Mouse (Mus musculus) hindbrain, embryonic 10.5 days (tissue): Measurements from ENCODE around the gene Kbtbd7. TPM values are rescaled to one million over a fixed set of nuclear protein-coding genes. Genes with fewer than 3 reads are reported as not detected.

Source experiments
- DNase-seq: peaks from one replicate; pipeline ENCODE4 v3.0.0-alpha.2; 2017; ENCODE audit warnings: low spot score
- H3K27ac ChIP-seq: fragments of 300-500 bp; sonication (generic); 2 replicates; pipeline ENCODE4 v1.5.1; 2016; ENCODE audit warnings: mild to moderate bottlenecking, moderate library complexity
- H3K27me3 ChIP-seq: fragments of 300-500 bp; sonication (generic); 2 replicates; pipeline ENCODE4 v1.6.1; 2016; ENCODE audit warnings: mild to moderate bottlenecking; ENCODE audit not compliant: poor library complexity, insufficient read depth, severe bottlenecking
- H3K36me3 ChIP-seq: fragments of 300-500 bp; sonication (generic); 2 replicates; pipeline ENCODE4 v1.6.1; 2016; ENCODE audit warnings: mild to moderate bottlenecking, moderate library complexity
- H3K4me1 ChIP-seq: fragments of 300-500 bp; sonication (generic); replicated peaks from 2 replicates; pipeline ENCODE4 v1.6.1; 2016; ENCODE audit warnings: mild to moderate bottlenecking
- H3K4me3 ChIP-seq: fragments of 300-500 bp; sonication (generic); 2 replicates; pipeline ENCODE4 v1.5.1; 2016; ENCODE audit warnings: mild to moderate bottlenecking, moderate library complexity
- H3K9me3 ChIP-seq: fragments of 300-500 bp; sonication (generic); 2 replicates; pipeline ENCODE4 v1.6.1; 2016; ENCODE audit warnings: mild to moderate bottlenecking, moderate library complexity
- WGBS: fragments of 180-500 bp; shearing (Covaris S2); methylation state at CpG from one replicate; pipeline ENCODE4 v1.1.7; 2016; 5-methylcytosine and 5-hydroxymethylcytosine counted together
- polyA plus RNA-seq: library from polyadenylated mRNA; unstranded; fragments of >200 nt; fragmentation: Nextera tagmentation; extraction: Ambion mirVana; gene quantifications from 2 replicates; pipeline ENCODE4 v1.2.1, GENCODE M21; 2016

Gene Kbtbd7
- 11.0 and 11.1 TPM in 2 replicates for polyA plus RNA-seq

DNA sequence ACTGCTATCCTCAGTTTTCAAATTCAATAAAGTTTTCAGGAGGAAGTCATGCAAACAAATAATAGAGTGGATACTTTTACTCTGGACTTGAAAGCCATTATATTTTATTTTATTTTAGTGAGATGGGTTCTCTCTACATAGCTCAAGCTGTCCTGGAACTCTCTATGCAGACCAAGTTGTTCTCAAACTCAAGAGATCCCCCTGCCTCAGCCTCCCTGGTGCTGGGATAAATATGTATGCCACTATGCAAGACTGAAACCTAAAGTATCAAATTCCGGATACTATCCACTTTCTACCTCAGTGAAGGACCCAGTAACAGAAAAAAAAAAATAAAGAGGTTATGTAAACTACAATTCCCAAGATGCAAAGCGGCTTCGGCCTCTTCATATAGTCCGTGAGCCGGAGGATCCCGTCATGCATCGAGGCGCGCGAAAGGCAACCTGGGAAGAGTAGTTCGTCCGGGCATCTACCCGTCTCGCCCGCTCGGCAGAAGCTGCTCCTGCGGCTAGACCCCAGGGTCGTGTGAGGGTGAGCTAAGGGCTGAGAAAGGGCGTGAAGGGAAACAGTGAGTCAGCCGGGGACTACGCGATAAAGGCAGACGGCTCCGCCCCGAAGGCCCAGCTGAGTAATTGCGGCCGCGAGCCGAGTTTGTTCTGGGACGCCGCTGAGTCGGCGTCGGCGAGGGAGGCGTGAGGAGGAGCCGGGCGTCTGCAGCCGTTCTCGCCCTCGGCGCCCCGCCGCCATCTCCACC, at the start of gene Kbtbd7:
Gene Kbtbd7 (plus strand): TSS at position 533 of the 751 bp plus-strand sequence.
- under 1% methylated on average over 44 of the region's 44 CpGs for WGBS
- peak within 1 kb of the TSS; percentile 60 for H3K4me3 ChIP-seq

DNA sequence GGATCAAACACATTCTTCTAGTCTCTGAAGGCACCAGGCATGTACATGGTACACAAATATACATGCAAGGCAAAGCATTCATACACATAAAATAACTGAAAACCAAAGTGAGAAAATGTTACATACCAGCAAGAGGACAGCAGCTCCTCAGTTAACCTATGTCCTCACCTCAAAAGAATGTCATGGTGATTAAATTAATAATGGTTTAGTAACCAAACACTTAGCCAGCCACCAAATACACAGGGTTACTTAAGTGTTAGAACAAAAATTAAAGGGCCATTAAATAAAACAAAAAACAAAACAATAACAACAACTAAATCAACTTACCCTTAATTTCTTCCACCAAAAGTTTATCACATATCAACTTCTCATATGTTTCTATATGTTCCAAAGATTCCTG, 49.3 kb upstream of the Kbtbd7 start:
- H3K36me3 ChIP-seq: peaks cover 61% of the 10 kb centered on the region
- H3K27ac ChIP-seq: no peak overlapping the region
- no peak overlapping the region for H3K4me3 ChIP-seq
- DNase-seq: no peak
- no peaks in the 10 kb centered on the region for H3K4me1 ChIP-seq
- H3K27me3 ChIP-seq: no peaks in the 10 kb centered on the region
- H3K9me3 ChIP-seq: no peaks in the 10 kb centered on the region

More for the DNA sequence above, at the start of gene Kbtbd7:
- Histone ChIP-seq H3K27me3 (no peaks in the 10 kb centered on the region), H3K4me1 (no peaks in the 10 kb centered on the region), H3K36me3 (peaks cover 23% of the 10 kb centered on the region), H3K27ac (peak within 1 kb of the TSS; percentile 91), H3K9me3 (peaks cover 15% of the 10 kb centered on the region)
- DNase-seq: peak; percentile 92

DNA sequence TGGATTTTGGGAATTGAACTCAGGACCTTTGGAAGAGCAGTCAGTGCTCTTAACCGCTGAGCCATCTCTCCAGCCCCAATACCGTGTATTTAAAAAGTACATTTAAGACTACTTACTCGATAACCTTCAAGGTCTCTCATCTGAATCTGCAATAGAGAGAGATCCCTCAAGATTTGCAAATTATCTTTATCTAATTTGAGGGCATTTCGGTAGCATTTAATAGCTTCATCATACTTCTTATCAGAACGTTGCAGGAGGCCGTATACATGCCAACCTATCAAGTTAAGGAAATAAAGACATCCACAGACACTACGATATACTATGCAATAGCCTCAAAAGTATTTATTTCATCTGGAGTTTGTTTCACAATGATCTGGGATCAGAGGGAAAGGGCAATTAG, 43.2 kb upstream of the Kbtbd7 start:
- 96% methylated on average over 7 of the region's 7 CpGs for WGBS
- H3K27ac ChIP-seq: no peak overlapping the region
- no peaks in the 10 kb centered on the region for H3K9me3 ChIP-seq
- DNase-seq: no peak
- peaks cover 86% of the 10 kb centered on the region for H3K36me3 ChIP-seq
- H3K4me3 ChIP-seq: no peak overlapping the region
- 0 out of 2 replicates have a peak, but pooled peaks cover 4% of the 10 kb centered on the region for H3K4me1 ChIP-seq
- no peaks in the 10 kb centered on the region for H3K27me3 ChIP-seq

DNA sequence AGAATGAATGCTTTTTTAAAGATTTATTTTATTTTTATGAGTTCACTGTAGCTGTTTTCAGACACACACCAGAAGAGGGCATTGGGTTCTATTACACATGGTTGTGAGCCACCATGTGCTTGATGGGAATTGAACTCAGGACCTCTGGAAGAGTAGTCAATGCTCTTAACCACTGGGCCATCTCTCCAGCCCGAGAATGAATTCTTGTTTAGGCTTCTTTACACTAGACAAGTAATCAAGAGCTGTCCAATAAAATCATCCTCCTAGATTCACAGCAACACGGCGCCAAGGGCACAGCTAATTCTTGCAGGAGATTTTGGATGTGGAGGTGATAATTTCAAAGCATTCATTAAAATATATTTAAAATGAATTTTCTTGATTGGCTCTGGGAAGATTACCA, 38.0 kb upstream of the Kbtbd7 start:
- WGBS: 94% methylated on average over 3 of the region's 3 CpGs
- Histone ChIP-seq H3K4me3 (no peak overlapping the region), H3K9me3 (no peaks in the 10 kb centered on the region), H3K36me3 (peaks cover 43% of the 10 kb centered on the region), H3K4me1 (peaks cover 20% of the 10 kb centered on the region), H3K27me3 (no peaks in the 10 kb centered on the region), H3K27ac (no peak overlapping the region)
- DNase-seq: no peak

DNA sequence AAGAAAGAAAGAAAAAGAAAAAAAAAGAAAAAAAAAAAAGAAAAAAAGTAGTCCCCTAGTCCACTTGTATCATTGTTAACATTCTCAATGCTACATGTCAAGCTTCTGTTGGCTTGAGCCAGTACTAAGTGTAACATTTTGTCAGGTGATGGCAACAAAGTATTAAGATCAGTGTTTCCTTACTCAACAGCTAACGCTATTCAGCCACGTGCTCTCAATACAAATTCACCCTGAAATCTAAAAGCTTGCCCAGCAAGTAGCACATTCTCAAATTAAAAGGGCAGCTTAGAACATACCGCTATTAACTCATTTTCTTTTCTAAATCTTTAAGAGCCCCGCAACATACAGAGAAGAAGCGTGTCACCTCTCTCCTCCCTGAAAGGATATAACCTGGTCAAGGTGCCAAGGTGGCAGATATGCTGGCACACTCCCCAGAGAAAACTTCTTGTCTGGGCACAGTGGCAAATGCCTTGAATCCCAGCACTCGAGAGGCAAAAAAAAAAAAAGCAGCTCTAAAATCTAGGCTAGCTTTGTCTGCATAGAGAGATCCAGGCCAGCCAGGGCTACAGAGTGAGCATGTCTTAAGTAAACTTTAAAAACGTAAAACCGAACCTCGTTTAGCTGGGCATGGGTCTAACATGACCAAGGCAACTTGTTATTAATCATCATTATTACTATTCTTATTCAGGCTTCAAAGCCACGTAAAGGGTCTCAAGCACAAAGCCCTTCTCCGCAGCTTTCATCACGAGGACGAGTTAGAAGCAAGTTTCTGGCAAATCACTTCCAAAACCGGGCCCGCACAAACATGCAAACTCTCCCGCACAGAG, 36.7 kb upstream of the Kbtbd7 start:
- peaks cover 33% of the 10 kb centered on the region for H3K36me3 ChIP-seq
- no peak for DNase-seq
- H3K4me1 ChIP-seq: peaks cover 20% of the 10 kb centered on the region
- peak overlapping the region; percentile 95 for H3K27ac ChIP-seq
- WGBS: 4% methylated on average over 16 of the region's 16 CpGs
- no peaks in the 10 kb centered on the region for H3K9me3 ChIP-seq
- peak overlapping the region; percentile 81 for H3K4me3 ChIP-seq
- H3K27me3 ChIP-seq: no peaks in the 10 kb centered on the region

DNA sequence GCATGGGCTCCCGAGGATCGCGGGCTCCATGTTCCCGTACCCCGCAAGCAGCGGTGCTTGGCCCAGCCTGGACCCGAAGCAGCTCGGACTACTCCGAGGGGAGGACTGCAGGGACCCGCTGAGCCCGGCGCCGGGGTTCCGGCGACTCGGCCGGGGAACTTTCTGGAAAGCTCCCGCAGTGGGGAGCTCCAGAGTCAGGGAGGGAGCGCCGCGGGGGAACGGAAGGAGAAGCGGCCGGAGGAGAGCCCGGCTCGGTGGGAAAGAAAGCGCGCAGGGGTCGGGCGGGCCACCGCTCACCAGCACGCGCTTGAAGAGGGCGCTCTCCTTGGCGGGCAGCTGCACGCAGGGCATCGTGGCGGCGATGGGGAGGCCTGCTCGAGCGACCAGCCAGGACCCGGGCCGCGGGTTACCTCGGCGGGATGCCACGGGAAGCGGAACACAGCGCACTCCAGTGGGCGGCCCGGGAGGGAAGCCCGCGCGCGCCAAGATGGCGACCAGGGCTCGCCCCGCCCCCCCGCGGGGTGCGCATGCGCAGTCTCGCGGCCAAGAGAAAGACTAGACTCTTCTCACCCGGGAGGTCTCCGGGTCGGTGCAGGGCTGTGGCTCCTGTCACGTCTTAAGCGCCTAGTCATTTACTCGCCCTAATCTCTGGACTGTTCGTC, 35.9 kb upstream of the Kbtbd7 start, which contains the start of gene Naa16:
Gene Naa16 (minus strand): TSS at position 514 of the 662 bp plus-strand sequence.
- Histone ChIP-seq H3K9me3 (no peaks in the 10 kb centered on the region), H3K27ac (peak within 1 kb of the TSS; percentile 95), H3K27me3 (no peaks in the 10 kb centered on the region), H3K4me1 (peaks cover 20% of the 10 kb centered on the region), H3K36me3 (peaks cover 26% of the 10 kb centered on the region), H3K4me3 (peak within 1 kb of the TSS; percentile 81)
- under 1% methylated on average over 71 of the region's 71 CpGs for WGBS
- peak; percentile 98 for DNase-seq

DNA sequence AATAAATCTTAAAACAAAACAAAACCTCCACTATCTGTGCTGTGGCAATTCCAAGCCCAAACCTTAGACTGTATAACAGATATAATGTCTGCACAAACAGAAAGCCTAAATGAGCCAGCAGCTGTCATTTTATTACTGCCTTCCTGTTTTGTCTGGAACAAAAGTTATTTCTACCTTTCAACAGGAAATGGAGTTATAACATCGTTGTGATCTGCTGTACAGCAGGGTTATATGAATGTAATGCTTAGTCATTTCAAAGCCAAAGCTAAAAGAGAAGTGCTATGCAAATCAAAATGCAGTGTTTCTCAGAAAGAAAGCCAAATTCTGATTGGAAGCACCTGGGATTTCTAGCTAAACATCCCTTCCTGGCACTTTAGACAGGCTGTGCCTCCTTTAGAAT, 33.0 kb upstream of the Kbtbd7 start:
- Histone ChIP-seq H3K9me3 (no peaks in the 10 kb centered on the region), H3K27me3 (no peaks in the 10 kb centered on the region), H3K4me1 (peaks cover 19% of the 10 kb centered on the region), H3K4me3 (no peak overlapping the region), H3K27ac (no peak overlapping the region), H3K36me3 (no peaks in the 10 kb centered on the region)
- 79% methylated on average over 1 of the region's 1 CpGs for WGBS
- no peak for DNase-seq

DNA sequence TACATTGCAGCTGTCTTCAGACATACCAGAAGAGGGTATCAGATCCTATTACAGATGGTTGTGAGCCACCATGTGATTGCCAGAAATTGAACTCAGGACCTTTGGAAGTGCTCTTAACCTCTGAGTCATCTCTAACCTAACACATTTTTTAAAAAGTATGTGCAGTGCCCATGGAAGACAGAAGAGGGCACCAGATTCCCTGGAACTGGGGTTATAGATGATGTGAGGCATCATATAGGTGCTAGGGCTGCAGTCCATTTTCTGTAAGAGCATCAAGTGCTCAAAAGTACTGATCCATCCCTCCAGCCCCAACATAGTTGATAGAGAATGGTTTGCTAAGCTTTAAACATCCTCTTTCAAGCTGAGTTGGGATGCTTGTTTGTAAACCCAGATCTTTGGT, 31.7 kb upstream of the Kbtbd7 start:
- H3K27me3 ChIP-seq: no peaks in the 10 kb centered on the region

DNA sequence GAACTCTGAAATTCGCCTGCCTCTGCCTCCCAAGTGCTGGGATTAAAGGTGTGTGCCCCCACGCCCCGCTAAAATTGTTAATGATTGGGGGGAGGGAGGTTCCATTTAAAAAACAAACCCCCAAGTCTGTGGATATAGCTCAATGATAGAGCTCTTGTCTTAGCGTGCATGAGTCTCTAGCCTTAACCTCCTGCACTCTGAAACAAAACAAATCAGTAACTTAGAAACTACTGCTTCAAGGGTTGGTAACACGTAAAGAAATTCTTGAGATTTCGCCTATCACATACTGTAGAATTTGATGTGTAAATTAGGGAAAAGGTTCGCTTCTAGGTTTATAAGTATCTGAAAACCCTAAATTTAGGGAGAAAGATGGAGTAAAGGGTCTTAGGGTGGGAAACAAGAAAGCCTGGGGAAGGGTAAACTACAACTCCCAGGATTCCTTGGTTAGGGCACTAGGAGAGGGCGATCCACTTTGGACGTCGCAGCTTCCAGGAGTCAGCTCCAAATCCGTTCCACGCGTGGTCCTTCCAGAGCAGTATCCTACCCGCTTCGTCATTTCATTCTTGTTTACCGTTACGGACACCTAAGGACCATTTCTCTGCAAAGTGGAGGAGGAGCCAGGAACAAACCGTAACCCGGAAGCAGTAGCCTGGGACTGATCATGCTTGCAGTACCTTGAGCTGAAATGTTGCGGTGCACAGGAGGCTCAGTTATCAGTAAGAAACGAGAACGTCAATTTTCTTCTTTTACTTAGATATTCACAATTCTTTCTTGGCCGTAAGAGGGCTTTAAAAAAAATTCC, 28.8 kb upstream of the Kbtbd7 start, which contains the start of gene Mtrf1:
Gene Mtrf1 (plus strand): TSS at position 452 of the 802 bp plus-strand sequence.
- H3K4me1 ChIP-seq: peaks cover 10% of the 10 kb centered on the region
- peak within 1 kb of the TSS; percentile 60 for H3K4me3 ChIP-seq
- H3K36me3 ChIP-seq: peaks cover 13% of the 10 kb centered on the region
- peak within 1 kb of the TSS; percentile 94 for H3K27ac ChIP-seq
- no peaks in the 10 kb centered on the region for H3K9me3 ChIP-seq
- DNase-seq: peak; percentile 71
- WGBS: 21% methylated on average over 23 of the region's 23 CpGs
- no peaks in the 10 kb centered on the region for H3K27me3 ChIP-seq

More for the DNA sequence above, 31.7 kb upstream of the Kbtbd7 start:
- no peak overlapping the region for H3K4me3 ChIP-seq
- peak; percentile 31 for DNase-seq
- no peak overlapping the region for H3K27ac ChIP-seq
- no peaks in the 10 kb centered on the region for H3K9me3 ChIP-seq
- no peaks in the 10 kb centered on the region for H3K36me3 ChIP-seq
- peaks cover 17% of the 10 kb centered on the region for H3K4me1 ChIP-seq

DNA sequence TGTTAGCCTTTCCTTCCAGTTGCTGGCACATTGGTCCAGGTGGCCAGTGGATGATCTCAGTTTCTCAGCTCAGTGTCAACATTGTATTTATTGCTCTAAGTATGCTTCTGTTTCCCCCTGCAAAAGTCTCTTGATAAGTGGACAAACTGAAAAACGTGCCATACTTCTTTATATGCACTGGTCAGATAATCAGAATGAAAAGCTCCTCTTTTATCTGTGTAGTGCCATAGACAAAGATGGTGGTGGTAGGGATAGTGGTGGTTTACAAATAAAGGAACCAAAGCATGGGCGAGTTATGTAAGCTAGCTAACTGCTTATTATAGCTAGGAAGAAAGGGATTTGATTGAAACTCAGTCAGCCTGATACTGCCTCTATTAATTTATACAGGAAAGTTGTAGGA, 18.7 kb upstream of the Kbtbd7 start:
- no peak overlapping the region for H3K27ac ChIP-seq
- no peaks in the 10 kb centered on the region for H3K4me1 ChIP-seq
- H3K36me3 ChIP-seq: peaks cover 38% of the 10 kb centered on the region
- DNase-seq: no peak
- WGBS: 83% methylated on average over 2 of the region's 2 CpGs
- H3K9me3 ChIP-seq: no peaks in the 10 kb centered on the region
- H3K27me3 ChIP-seq: no peaks in the 10 kb centered on the region
- no peak overlapping the region for H3K4me3 ChIP-seq

DNA sequence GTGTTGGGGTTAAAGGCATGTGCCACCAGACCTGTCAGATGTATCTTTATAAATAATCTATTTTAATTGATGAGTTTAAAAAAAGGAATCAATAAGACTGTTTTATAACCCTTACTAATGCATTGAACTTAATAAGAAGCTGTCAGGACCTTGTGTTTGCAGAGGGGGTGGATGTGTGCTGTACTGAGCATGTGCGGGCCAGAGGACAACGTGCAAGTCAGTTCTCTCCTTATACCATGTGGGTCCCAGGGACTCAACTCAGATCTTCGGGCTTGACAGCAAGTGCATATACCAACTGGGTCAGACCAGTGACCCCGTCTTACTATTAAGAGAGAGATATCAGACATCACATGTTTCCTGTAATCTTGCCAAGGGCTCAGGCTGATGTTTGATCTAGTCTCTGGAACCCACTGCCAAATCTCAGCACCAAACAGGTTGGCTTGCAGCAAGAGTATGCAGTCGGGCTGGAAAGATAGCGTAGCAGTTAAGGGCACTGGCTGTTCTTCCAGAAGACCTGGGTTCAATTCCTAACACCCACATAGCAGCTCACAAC, 17.0 kb upstream of the Kbtbd7 start:
- no peaks in the 10 kb centered on the region for H3K4me1 ChIP-seq
- no peaks in the 10 kb centered on the region for H3K9me3 ChIP-seq
- WGBS: 94% methylated on average over 6 of the region's 6 CpGs
- H3K27ac ChIP-seq: no peak overlapping the region
- DNase-seq: no peak
- no peaks in the 10 kb centered on the region for H3K27me3 ChIP-seq
- H3K4me3 ChIP-seq: no peak overlapping the region
- peaks cover 40% of the 10 kb centered on the region for H3K36me3 ChIP-seq

DNA sequence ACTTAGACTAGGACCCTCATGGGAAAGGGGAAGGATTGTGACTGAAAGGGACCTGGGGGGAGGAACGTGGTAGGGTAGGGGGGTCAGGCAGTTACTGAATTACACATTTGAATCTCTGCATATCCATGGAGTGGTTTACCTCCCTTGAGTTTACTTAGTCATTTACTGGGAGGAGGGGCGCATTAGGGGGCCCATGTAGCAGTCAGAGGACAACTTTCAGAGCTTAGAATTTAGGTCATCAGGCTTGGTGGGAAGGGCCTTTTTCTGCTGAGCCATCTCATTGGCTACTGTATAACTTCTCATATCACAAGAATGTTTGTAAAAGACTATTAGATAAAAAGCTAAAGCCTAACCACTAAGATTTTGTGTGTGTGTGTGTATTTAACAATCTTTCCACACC, 15.6 kb upstream of the Kbtbd7 start:
- DNase-seq: no peak
- Histone ChIP-seq H3K9me3 (no peaks in the 10 kb centered on the region), H3K4me3 (no peak overlapping the region), H3K27me3 (no peaks in the 10 kb centered on the region), H3K27ac (no peak overlapping the region), H3K36me3 (peaks cover 43% of the 10 kb centered on the region), H3K4me1 (no peaks in the 10 kb centered on the region)
- 74% methylated on average over 2 of the region's 2 CpGs for WGBS
